Mouse (Mus musculus) liver, postnatal 0 days (tissue): ENCODE measurements around the gene Rab3c.

Experiments used
- CTCF ChIP-seq: sonication (generic); IDR thresholded peaks from 2 replicates; pipeline ENCODE4 v1.5.1; 2016; ENCODE audit warnings: antibody characterized with exemption, low read depth
- EP300 ChIP-seq: IDR thresholded peaks from 2 replicates; pipeline ENCODE4 v1.6.1; 2016; ENCODE audit warnings: antibody characterized with exemption, low read depth, mild to moderate bottlenecking

- TF ChIP-seq CTCF (no peak), EP300 (no peak)
These were observed 196.8 kb downstream of the Rab3c start for GRCm38 (mm10) chr13:110083961-110084360.
